Mouse (Mus musculus) stomach, embryonic 15.5 days (tissue): ENCODE data around the gene Ppip5k2. TPM values are rescaled to one million over a fixed set of nuclear protein-coding genes. Genes with fewer than 3 reads are reported as not detected.

Experiments used
- ATAC-seq: fragments of 200-750 bp; cut with Nextera tagmentation; 2 replicates; pipeline ENCODE4 v1.8.0; 2017; ENCODE audit warnings: low read depth, moderate number of reproducible peaks, moderate TSS enrichment; ENCODE audit not compliant: insufficient read depth, low FRiP score
- H3K27ac ChIP-seq: fragments of 300-500 bp; sonication (generic); 2 replicates; pipeline ENCODE4 v1.5.1; 2015; ENCODE audit warnings: mild to moderate bottlenecking, inconsistent platforms
- H3K27me3 ChIP-seq: fragments of 300-500 bp; sonication (generic); replicated peaks from 2 replicates; pipeline ENCODE4 v1.6.1; 2015; ENCODE audit warnings: inconsistent platforms
- H3K36me3 ChIP-seq: fragments of 300-500 bp; sonication (generic); 2 replicates; pipeline ENCODE4 v1.6.1; 2015; ENCODE audit warnings: inconsistent platforms
- H3K4me1 ChIP-seq: fragments of 300-500 bp; sonication (generic); 2 replicates; pipeline ENCODE4 v1.6.1; 2015; ENCODE audit warnings: inconsistent platforms
- H3K4me2 ChIP-seq: fragments of 300-500 bp; sonication (generic); 2 replicates; pipeline ENCODE4 v1.6.1; 2015; ENCODE audit warnings: mild to moderate bottlenecking, inconsistent platforms
- H3K4me3 ChIP-seq: fragments of 300-500 bp; sonication (generic); replicated peaks from 2 replicates; pipeline ENCODE4 v1.5.1; 2015; ENCODE audit warnings: inconsistent platforms
- H3K9ac ChIP-seq: fragments of 300-500 bp; sonication (generic); 2 replicates; pipeline ENCODE4 v1.6.1; 2015; ENCODE audit warnings: inconsistent platforms
- H3K9me3 ChIP-seq: fragments of 300-500 bp; sonication (generic); 2 replicates; pipeline ENCODE4 v1.6.1; 2016; ENCODE audit warnings: inconsistent platforms
- WGBS: fragments of 180-500 bp; shearing (Covaris S2); methylation state at CpG from one replicate; pipeline ENCODE4 v1.1.7; 2015; 5-methylcytosine and 5-hydroxymethylcytosine counted together
- polyA plus RNA-seq: library from polyadenylated mRNA; unstranded; fragments of >200 nt; fragmentation: Nextera tagmentation; extraction: Ambion mirVana; gene quantifications from 2 replicates; pipeline ENCODE4 v1.2.1, GENCODE M21; 2015

The Ppip5k2 gene
- polyA plus RNA-seq = 28.1 and 33.3 TPM in 2 replicates

DNA sequence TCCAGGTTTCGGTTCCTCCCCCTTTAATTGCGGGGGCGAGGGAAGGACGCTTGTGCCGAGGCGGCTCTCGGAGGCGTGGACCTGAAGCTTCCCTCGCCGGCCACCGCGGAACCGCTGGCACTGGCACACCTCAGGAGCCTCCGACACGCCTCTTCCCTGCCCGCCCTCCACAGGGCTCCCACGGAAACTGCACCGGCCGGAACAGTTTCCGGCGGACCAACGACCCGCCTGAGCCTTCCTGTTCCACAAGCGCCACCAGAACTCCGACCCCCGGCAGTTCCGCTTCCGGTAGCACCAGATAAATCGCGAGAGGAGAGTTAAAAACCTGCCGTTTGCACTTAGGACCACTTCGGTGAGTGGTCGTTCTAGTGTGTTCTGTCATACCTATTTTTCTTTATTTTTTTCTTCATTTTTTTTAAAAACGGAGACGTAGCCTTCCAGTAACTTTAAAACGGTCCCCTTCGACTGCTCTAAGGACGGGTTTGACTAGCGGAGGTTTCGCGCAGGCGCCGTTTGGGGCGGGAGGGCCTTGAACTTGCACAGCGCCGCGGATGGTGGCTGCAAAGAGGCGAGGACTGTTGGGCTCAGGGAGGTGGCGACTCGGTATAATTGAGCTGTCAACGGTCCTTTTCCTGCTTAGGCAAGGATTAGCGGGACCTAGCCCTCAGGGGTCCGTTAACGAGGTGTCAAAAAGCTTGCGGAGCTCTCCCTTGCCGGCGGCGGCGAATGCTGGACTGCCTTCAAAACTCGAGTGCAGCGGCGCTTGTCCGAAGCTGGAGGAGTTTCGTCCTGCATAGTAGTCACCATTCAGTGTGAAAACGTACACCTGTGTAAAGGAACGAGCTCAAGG lies at the start of gene Ppip5k2, which contains the start of gene Gin1:
Gene Ppip5k2 (minus strand): TSS at position 508 of the 850 bp plus-strand sequence.
Gene Gin1 (plus strand): TSS at position 269 of the 850 bp plus-strand sequence.
- ATAC-seq = peak; percentile 99

DNA sequence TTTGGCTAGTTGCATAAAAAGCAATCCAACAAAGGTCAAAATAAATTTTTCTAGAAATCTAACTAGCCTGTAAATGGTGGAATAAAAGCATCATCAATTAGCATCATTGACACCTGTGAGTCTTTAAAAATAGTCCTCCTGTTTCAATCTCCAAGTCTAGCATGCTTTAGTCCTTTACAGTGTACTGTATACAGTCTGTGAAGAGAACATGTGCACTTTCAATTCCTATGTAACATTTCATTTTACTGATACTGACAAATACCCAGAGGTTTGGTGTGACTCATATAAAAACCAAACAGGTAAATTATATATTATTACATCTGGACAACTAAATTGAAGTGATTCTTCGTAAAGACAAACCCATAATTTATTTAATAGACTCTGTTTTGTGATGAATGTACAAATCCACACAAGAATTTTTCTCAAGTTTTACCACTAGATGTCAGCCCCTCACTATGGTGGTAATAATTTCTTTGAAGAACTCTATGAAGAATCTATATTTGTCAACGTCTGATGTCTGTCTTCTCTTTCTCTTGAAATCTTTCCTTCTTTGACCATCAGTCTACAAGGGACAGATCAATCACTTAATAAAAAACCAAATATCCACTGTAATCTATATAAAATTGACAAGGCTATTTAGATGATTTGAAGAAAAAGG lies 39.2 kb upstream of the Ppip5k2 start:
- Histone ChIP-seq H3K9ac (no peak overlapping the region), H3K4me2 (no peak overlapping the region), H3K27ac (no peak overlapping the region), H3K36me3 (no peaks in the 10 kb centered on the region), H3K4me3 (no peak overlapping the region), H3K27me3 (no peaks in the 10 kb centered on the region), H3K4me1 (no peaks in the 10 kb centered on the region), H3K9me3 (no peaks in the 10 kb centered on the region)
- ATAC-seq = no peak
- WGBS = 26% methylated on average over 2 of the region's 2 CpGs

More for the DNA sequence above, at the start of gene Ppip5k2, which contains the start of gene Gin1:
- H3K4me2 ChIP-seq = peak within 1 kb of the TSS; percentile 63
- H3K27me3 ChIP-seq = no peaks in the 10 kb centered on the region
- 0 out of 2 replicates have a peak, but pooled peaks cover 5% of the 10 kb centered on the region for H3K4me1 ChIP-seq
- WGBS = under 1% methylated on average over 66 of the region's 66 CpGs
- H3K9me3 ChIP-seq = no peaks in the 10 kb centered on the region
- peak within 1 kb of the TSS; percentile 75 for H3K4me3 ChIP-seq
- no peaks in the 10 kb centered on the region for H3K36me3 ChIP-seq
- H3K27ac ChIP-seq = peak within 1 kb of the TSS; percentile 90
- peak within 1 kb of the TSS; percentile 84 for H3K9ac ChIP-seq

DNA sequence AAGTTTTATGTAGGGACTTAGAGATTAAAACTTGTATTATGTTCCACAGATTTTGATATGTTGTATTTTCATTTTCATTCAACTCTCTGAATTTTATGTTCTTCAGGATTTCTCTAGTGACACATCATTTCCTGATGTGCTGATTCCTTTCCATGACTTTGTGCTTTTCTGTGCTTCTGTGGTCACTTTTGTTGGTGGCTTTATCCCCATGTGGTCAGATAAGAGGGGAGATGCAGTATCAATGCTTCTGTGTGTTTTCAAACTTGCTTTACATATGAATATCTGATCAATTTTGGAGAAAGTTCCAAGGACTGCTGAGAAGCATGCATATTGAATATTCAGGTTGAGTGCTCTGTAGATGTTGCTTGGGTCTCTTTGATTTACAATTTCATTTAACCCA lies 34.3 kb upstream of the Ppip5k2 start:
- Histone ChIP-seq H3K27ac (no peak overlapping the region), H3K4me1 (no peaks in the 10 kb centered on the region), H3K4me2 (no peak overlapping the region), H3K36me3 (no peaks in the 10 kb centered on the region), H3K27me3 (no peaks in the 10 kb centered on the region), H3K9ac (no peak overlapping the region), H3K9me3 (no peaks in the 10 kb centered on the region), H3K4me3 (no peak overlapping the region)
- no peak for ATAC-seq

DNA sequence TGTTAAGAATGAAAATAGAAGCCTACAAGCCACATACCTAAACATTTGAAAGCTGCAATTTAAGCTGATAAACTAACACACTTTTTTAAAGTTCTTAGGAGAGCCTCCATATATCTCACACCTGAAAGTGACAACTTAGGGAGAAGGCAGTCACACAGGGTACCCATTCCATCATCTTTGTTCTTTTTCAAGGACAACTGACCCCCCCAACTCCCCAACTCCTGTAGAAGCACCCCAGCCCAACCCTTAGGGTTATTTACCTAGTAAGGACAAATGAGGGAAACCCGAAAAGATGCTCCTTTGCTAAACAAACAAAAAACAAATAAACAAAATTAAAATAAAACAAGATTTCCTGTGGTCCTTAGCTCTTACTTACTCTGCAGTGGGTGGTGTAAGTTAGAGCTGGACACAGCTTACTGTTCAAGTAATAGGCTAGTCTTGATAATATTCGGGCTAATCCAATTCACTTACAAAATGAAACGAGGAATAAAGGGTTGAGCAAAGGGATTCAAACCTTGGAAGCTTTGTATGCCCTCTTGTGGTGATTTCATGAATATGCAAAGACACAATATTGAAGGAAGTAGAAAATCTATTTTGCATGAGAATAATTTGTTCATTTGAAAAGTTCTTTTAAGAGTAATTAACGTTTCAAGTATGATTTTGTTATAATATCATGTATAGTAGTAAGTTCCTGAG lies 32.1 kb upstream of the Ppip5k2 start:
- 37% methylated on average over 4 of the region's 4 CpGs for WGBS
- ATAC-seq = no peak
- H3K4me2 ChIP-seq = no peak overlapping the region

DNA sequence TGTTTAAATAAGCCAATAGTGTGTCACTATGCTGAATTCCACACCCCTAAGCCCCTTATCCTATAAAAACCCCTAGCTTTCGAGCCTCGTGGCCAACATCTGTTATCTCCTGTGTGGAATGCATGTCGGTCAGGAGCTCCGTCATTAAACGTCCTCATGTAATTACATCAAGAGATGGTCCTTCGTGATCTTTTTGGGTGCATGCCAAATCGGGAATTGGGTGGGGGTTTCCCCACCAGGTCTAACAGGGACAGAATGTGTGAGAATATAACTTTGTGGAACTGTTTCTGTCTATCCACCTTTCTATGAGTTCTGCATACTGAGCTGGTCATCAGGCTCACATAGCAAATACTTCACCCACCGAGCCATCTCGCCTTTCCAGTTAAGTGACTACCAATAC lies 25.7 kb upstream of the Ppip5k2 start:
- 69% methylated on average over 9 of the region's 9 CpGs for WGBS
- Histone ChIP-seq H3K27ac (no peak overlapping the region), H3K4me1 (no peaks in the 10 kb centered on the region)

More for the DNA sequence above, 32.1 kb upstream of the Ppip5k2 start:
- H3K36me3 ChIP-seq = no peaks in the 10 kb centered on the region
- no peak overlapping the region for H3K27ac ChIP-seq
- no peak overlapping the region for H3K9ac ChIP-seq
- H3K27me3 ChIP-seq = no peaks in the 10 kb centered on the region
- H3K4me1 ChIP-seq = no peaks in the 10 kb centered on the region
- no peak overlapping the region for H3K4me3 ChIP-seq
- no peaks in the 10 kb centered on the region for H3K9me3 ChIP-seq

DNA sequence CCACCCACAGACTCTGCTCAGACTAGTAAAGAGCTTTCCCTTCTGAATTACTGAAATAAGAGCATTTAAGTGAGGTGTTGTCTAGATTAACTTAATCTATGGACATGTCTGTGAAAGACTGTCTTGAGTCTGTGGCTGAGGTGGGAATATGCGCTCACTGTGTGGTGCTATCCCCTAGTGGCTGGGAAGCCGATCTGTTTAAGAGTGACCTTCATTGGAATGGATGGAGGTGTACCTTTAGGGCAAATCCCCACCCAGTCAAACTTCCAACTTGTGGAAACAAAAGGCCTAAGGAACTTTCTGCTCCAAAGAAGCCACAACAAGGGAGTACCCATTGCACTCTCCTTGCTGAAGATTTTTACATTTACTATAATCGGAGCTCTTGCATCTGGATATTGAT lies 23.9 kb upstream of the Ppip5k2 start:
- 87% methylated on average over 3 of the region's 3 CpGs for WGBS

More for the DNA sequence above, 25.7 kb upstream of the Ppip5k2 start:
- H3K27me3 ChIP-seq = no peaks in the 10 kb centered on the region
- H3K36me3 ChIP-seq = no peaks in the 10 kb centered on the region
- H3K4me2 ChIP-seq = no peak overlapping the region
- H3K9me3 ChIP-seq = no peaks in the 10 kb centered on the region
- H3K4me3 ChIP-seq = no peak overlapping the region
- ATAC-seq = no peak
- no peak overlapping the region for H3K9ac ChIP-seq

DNA sequence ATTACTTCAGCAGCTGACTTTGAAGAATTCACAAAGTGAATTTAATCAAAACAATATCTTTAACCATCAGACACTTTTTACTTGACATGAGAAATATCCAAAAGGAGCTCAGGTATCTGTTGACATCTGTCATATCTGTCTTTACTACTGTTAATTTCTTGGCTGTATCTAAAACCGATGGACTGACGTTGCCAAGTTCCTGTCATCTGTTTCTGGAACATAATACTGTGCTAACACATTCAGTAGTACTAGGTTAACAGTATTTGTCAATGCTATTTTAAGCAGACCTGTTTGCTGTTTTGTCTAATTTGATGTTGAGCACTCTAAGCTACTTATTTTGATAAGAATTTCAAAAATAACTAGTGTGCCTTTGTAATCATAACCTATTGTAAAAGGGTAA lies 18.3 kb upstream of the Ppip5k2 start:
- no peaks in the 10 kb centered on the region for H3K4me1 ChIP-seq
- H3K9me3 ChIP-seq = no peaks in the 10 kb centered on the region
- no peak overlapping the region for H3K27ac ChIP-seq
- ATAC-seq = no peak
- 84% methylated on average over 2 of the region's 2 CpGs for WGBS
- H3K36me3 ChIP-seq = no peaks in the 10 kb centered on the region
- H3K4me2 ChIP-seq = no peak overlapping the region
- H3K9ac ChIP-seq = no peak overlapping the region
- no peak overlapping the region for H3K4me3 ChIP-seq
- H3K27me3 ChIP-seq = no peaks in the 10 kb centered on the region

More for the DNA sequence above, 23.9 kb upstream of the Ppip5k2 start:
- Histone ChIP-seq H3K36me3 (no peaks in the 10 kb centered on the region), H3K4me1 (no peaks in the 10 kb centered on the region), H3K27ac (no peak overlapping the region), H3K4me2 (no peak overlapping the region), H3K9me3 (no peaks in the 10 kb centered on the region), H3K9ac (no peak overlapping the region), H3K4me3 (no peak overlapping the region), H3K27me3 (no peaks in the 10 kb centered on the region)
- no peak for ATAC-seq

DNA sequence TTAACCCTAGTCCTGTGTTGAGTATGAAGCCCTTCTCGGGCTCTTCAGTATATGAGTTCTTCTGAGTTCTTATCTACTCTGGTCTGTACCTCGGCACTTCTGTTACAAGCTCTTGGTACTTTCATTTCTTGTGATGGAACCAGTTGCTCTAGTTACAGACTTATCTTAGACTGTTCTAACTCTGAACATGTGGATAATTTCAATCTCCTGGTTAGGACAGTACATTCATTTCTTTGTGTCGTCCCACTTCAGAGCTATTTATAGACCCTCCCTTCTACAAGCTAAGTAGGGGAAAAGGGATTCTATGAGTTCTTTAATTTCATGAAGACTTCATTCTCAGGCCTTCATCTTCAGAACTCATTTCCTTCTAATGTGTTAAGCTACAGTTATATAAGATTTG lies 17.5 kb upstream of the Ppip5k2 start:
- Histone ChIP-seq H3K27ac (no peak overlapping the region), H3K4me2 (no peak overlapping the region), H3K4me1 (no peaks in the 10 kb centered on the region), H3K9me3 (no peaks in the 10 kb centered on the region), H3K27me3 (no peaks in the 10 kb centered on the region), H3K4me3 (no peak overlapping the region), H3K9ac (no peak overlapping the region), H3K36me3 (no peaks in the 10 kb centered on the region)
- no peak for ATAC-seq
- 74% methylated on average over 3 of the region's 3 CpGs for WGBS

DNA sequence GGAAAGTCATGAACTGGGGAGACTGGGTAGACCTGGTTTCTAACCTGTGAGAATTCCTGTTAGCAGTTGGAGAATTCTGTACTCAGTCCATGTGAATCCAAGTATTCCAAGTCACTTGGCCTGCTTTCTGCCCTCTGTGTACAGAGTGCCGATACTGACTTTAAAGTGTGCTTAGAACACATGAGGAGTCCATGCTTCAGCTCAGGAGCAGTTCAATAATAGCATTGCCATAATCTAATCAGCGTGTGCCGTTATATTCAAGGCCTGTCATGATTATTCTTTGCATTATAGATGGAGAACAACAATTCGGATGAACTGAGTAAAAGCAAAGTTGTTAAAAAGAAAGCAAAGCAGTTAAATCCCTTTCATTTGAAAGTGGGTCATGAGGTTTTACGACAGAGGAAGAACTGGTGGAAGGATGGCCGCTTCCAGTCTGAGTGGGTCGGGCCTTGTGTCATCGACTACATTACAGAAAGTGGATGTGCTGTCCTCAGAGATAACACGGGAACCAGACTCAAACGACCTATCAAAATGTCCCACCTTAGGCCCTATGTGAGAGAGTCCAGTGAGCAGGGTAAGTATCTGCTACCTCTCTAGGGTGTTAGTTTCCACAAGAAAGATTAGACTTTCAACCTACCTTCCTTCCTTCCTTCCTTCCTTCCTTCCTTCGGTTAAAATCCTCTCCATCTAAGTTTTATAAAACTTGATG lies 15.6 kb upstream of the Ppip5k2 start:
- H3K4me3 ChIP-seq = no peak overlapping the region

DNA sequence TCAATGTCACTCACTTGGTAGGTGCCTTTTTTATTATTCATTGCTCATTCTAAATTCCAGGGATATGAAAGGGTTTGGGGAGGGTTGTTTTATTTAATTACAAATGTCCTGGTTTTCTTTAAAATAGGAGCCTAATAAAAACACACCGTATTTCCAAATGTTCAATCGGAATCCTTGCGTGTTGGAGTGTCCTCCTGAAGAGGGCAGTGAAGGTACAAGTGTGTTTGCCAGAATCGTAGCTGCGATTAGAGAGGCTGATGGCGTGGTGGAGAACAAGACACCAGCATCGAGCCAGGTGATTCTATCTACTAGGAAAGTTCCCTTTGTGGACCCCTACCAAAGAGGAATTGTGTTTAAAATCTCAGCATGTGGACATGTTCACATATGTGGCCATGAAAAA lies 14.7 kb upstream of the Ppip5k2 start:
- Histone ChIP-seq H3K9ac (no peak overlapping the region), H3K27ac (no peak overlapping the region), H3K4me1 (no peaks in the 10 kb centered on the region), H3K27me3 (no peaks in the 10 kb centered on the region), H3K4me3 (no peak overlapping the region), H3K36me3 (no peaks in the 10 kb centered on the region), H3K9me3 (no peaks in the 10 kb centered on the region), H3K4me2 (no peak overlapping the region)
- 72% methylated on average over 7 of the region's 7 CpGs for WGBS
- ATAC-seq = no peak

More for the DNA sequence above, 15.6 kb upstream of the Ppip5k2 start:
- Histone ChIP-seq H3K4me2 (no peak overlapping the region), H3K4me1 (no peaks in the 10 kb centered on the region), H3K27me3 (no peaks in the 10 kb centered on the region), H3K9ac (no peak overlapping the region), H3K9me3 (no peaks in the 10 kb centered on the region), H3K36me3 (no peaks in the 10 kb centered on the region), H3K27ac (no peak overlapping the region)
- peak; percentile 70; the same call in 1 of the 2 replicates for ATAC-seq
- 83% methylated on average over 11 of the region's 11 CpGs for WGBS

DNA sequence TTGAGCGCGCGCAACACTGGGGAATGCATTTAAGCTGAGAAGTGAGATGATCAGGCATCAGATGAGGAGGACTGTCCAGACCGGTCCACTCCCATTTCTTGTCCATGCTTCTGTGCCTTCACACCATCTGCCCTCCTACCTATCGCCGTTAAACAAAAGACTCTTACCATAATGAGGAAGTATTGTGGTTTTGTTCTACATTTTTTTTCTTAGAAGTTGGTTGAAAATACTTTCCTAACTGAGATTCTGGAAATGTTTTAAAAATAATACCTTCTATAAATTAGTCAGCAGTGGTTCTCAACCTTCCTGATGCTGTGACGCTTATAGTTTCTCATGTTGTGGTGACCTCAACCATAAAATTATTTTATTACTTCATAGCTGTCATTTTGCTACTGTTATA lies 11.5 kb upstream of the Ppip5k2 start:
- Histone ChIP-seq H3K4me3 (no peak overlapping the region), H3K27me3 (no peaks in the 10 kb centered on the region), H3K9ac (no peak overlapping the region), H3K27ac (no peak overlapping the region), H3K4me2 (no peak overlapping the region), H3K4me1 (no peaks in the 10 kb centered on the region), H3K36me3 (no peaks in the 10 kb centered on the region), H3K9me3 (no peaks in the 10 kb centered on the region)
- WGBS = 95% methylated on average over 7 of the region's 7 CpGs
- no peak for ATAC-seq
